Mouse (Mus musculus) cortical plate, adult 2 months (tissue): ENCODE results near the gene Tinagl1. TPM values are rescaled to one million over a fixed set of nuclear protein-coding genes. Genes with fewer than 3 reads are reported as not detected.

Experiments
- H3K27ac ChIP-seq: fragments of 200-500 bp; 2 replicates; pipeline ENCODE4 v1.5.1; 2012; ENCODE audit warnings: low read length, control low read depth, inconsistent platforms; ENCODE audit not compliant: insufficient read depth
- H3K4me1 ChIP-seq: fragments of 200-500 bp; 2 replicates; pipeline ENCODE4 v1.6.1; 2011; ENCODE audit warnings: low read length; ENCODE audit not compliant: control insufficient read depth, insufficient read depth
- H3K4me3 ChIP-seq: fragments of 200-500 bp; 2 replicates; pipeline ENCODE4 v1.5.1; 2011; ENCODE audit warnings: mild to moderate bottlenecking, low read length, control low read depth; ENCODE audit not compliant: insufficient read depth
- CTCF ChIP-seq: fragments of 200-500 bp; IDR thresholded peaks from 2 replicates; pipeline ENCODE4 v1.5.1; 2011; ENCODE audit warnings: mild to moderate bottlenecking, control low read depth, low read length; ENCODE audit not compliant: insufficient read depth; ENCODE audit errors: extremely low read depth
- POLR2A ChIP-seq: fragments of 200-500 bp; IDR thresholded peaks from 2 replicates; pipeline ENCODE4 v1.6.1; 2011; ENCODE audit warnings: mild to moderate bottlenecking, low read length, control low read depth; ENCODE audit not compliant: insufficient read depth; ENCODE audit errors: extremely low read depth
- polyA plus RNA-seq: library from polyadenylated mRNA; depleted of rRNA; stranded (reverse); fragments of >200 nt; gene quantifications from 2 replicates; pipeline ENCODE4 v1.2.3, GENCODE M21; 2012; rRNA removed

Tinagl1 gene
- polyA plus RNA-seq, 1 experiment, result 14.1 TPM

GRCm38 (mm10) chr4:130131448-130132105 is 43.3 kb downstream of the Tinagl1 start:
- Histone ChIP-seq H3K27ac (no peak overlapping the region), H3K4me3 (no peak overlapping the region), H3K4me1 (no peaks in the 10 kb centered on the region)
- TF ChIP-seq CTCF (no peak), POLR2A (no peak)

- Histone ChIP-seq H3K4me3 (no peak overlapping the region), H3K27ac (no peak overlapping the region), H3K4me1 (no peaks in the 10 kb centered on the region)
- no peak for TF ChIP-seq POLR2A
- TF ChIP-seq CTCF, result no peak
Measured at GRCm38 (mm10) chr4:130130641-130131350, 44.1 kb downstream of the Tinagl1 start.

DNA sequence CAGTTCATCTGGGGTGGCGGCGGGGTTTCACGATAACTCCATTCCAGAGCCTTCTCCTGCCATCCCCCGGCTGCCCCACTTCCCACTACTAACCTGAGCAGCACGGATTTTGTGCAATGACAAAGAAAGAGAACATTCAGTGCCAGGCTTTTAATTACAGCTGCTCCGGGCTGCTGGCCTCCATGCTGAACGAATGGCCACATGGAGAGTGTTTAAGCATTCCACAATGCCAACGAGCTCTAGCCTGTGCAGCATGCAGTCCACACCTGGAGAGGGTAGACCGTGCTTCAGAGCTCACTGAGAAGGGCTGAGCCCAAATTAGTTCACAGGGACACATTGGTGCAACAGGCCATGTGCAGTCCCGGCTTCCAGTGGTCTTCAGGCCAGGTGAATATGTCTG is 44.8 kb downstream of the Tinagl1 start:
- Histone ChIP-seq H3K4me1 (no peaks in the 10 kb centered on the region), H3K4me3 (no peak overlapping the region), H3K27ac (no peak overlapping the region)
- TF ChIP-seq POLR2A (no peak), CTCF (no peak)

GRCm38 (mm10) chr4:130128907-130129306 is 46.0 kb downstream of the Tinagl1 start:
- no peaks in the 10 kb centered on the region for H3K4me1 ChIP-seq
- TF ChIP-seq CTCF (no peak), POLR2A (no peak)
- no peak overlapping the region for H3K4me3 ChIP-seq
- H3K27ac ChIP-seq, result no peak overlapping the region

- Histone ChIP-seq H3K4me3 (no peak overlapping the region), H3K27ac (no peak overlapping the region), H3K4me1 (no peaks in the 10 kb centered on the region)
- TF ChIP-seq POLR2A (no peak), CTCF (no peak)
Measured at GRCm38 (mm10) chr4:130125935-130126334, 49.0 kb downstream of the Tinagl1 start.

GRCm38 (mm10) chr4:130125164-130125563 is 49.8 kb downstream of the Tinagl1 start:
- H3K4me3 ChIP-seq, result no peak overlapping the region
- H3K4me1 ChIP-seq, result no peaks in the 10 kb centered on the region
- no peak for TF ChIP-seq CTCF
- no peak for TF ChIP-seq POLR2A
- H3K27ac ChIP-seq, result no peak overlapping the region

DNA sequence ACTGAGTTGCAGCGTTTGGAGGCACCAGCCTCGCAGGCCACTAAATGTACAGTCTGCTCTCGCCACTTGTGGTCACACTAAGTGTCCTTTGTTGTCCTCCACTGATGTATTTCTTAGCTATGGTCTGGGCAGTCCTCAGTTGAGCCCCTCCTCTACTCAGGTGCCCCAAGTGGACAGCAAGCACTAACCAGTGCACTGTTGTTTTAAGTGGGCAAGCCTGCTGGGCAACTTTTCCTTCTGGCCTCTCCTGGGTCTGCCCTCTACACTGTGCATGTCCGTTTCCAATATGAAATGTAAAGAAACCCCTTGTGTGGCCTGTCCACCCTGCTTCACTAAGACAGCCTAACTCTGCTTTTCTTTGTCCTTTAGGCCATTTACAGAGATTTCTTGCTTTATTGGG is 50.8 kb downstream of the Tinagl1 start:
- no peak overlapping the region for H3K27ac ChIP-seq
- TF ChIP-seq POLR2A (no peak), CTCF (no peak)
- H3K4me1 ChIP-seq, result no peaks in the 10 kb centered on the region
- no peak overlapping the region for H3K4me3 ChIP-seq

GRCm38 (mm10) chr4:130123020-130123419 is 51.9 kb downstream of the Tinagl1 start:
- no peaks in the 10 kb centered on the region for H3K4me1 ChIP-seq
- TF ChIP-seq POLR2A, result no peak
- no peak for TF ChIP-seq CTCF
- no peak overlapping the region for H3K4me3 ChIP-seq
- no peak overlapping the region for H3K27ac ChIP-seq

DNA sequence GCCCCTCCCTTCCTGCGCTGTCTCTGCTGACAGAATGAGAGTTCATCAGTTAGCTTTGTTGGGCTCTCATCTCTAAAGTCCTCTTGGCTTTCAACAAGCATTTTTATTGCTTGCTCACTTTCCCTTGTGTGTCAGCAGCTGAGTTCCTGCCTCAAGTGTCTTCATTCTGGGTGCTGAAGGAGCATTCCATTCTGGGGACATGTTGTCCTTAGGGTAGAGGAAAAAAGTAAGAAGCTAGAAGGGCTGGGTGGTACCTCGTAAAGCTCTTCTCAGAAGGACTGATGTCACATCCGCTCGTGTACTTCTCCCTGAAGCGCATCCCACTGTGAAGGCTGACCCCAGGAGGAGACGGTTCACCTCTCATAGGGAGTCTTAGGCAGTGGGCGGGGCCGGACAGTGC is 53.4 kb downstream of the Tinagl1 start:
- H3K4me3 ChIP-seq, result no peak overlapping the region
- no peak overlapping the region for H3K27ac ChIP-seq
- no peak for TF ChIP-seq POLR2A
- no peaks in the 10 kb centered on the region for H3K4me1 ChIP-seq

DNA sequence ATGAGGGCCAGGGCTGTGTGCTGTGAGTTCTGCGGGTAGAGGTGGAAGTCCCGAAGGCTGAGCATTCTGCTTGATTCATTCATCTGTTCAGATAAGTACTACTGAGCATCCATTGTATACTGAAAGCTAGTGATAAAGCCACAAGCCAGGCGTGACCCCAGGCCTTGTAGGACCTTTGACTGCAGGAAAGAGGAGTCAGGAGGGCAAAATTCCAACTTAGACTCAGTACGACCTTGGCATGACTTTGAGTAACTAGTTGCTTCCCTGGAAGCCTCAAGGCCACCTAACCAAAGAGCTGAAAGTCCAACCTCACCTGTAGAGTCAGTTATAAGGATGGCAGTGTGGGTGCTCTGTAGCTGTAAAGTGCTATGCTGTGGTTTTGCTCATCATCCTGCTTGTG is 54.2 kb downstream of the Tinagl1 start:
- Histone ChIP-seq H3K4me1 (no peaks in the 10 kb centered on the region), H3K27ac (no peak overlapping the region), H3K4me3 (no peak overlapping the region)
- no peak for TF ChIP-seq CTCF
- no peak for TF ChIP-seq POLR2A

Other genes starting within 250 kb of the Tinagl1 start
- 0.13 and 0.28 TPM in 2 replicates for gene Spocd1, start 245.9 kb downstream of the Tinagl1 start, polyA plus RNA-seq
- gene Adgrb2, start 190.3 kb downstream of the Tinagl1 start, polyA plus RNA-seq, result 306 and 345 TPM in 2 replicates
- gene Col16a1, start 127.3 kb downstream of the Tinagl1 start, polyA plus RNA-seq, result 35.6 and 41.0 TPM in 2 replicates
- 89.9 and 91.8 TPM in 2 replicates for gene Pef1, start 72.6 kb downstream of the Tinagl1 start, polyA plus RNA-seq
- 3.9 and 4.5 TPM in 2 replicates for gene Hcrtr1, start 35.8 kb downstream of the Tinagl1 start, polyA plus RNA-seq
- gene Gm853, start 47.3 kb upstream of the Tinagl1 start, polyA plus RNA-seq, result not detected in 2 replicates
- gene Serinc2, start 104.1 kb upstream of the Tinagl1 start, polyA plus RNA-seq, result 9.0 and 10.5 TPM in 2 replicates
- gene Fabp3, start 133.5 kb upstream of the Tinagl1 start, polyA plus RNA-seq, result 308 and 316 TPM in 2 replicates
- gene Gm10570, start 133.6 kb upstream of the Tinagl1 start, polyA plus RNA-seq, result 0.90 and 2.4 TPM in 2 replicates
- gene Zcchc17, start 184.8 kb upstream of the Tinagl1 start, polyA plus RNA-seq, result 77.8 and 84.7 TPM in 2 replicates
- 30.1 and 32.6 TPM in 2 replicates for gene Snrnp40, start 185.0 kb upstream of the Tinagl1 start, polyA plus RNA-seq